Mouse (Mus musculus): Measurements from ENCODE around the gene Ttc39d.
A peak's percentile ranks its signal among the peaks of the same experiment; 100 is the strongest.
"Not testable (repeated sequence)": the region's sequence is repeated elsewhere in the genome, so short reads cannot be mapped to it uniquely, and the experiment has no call there.

The Ttc39d gene

DNA sequence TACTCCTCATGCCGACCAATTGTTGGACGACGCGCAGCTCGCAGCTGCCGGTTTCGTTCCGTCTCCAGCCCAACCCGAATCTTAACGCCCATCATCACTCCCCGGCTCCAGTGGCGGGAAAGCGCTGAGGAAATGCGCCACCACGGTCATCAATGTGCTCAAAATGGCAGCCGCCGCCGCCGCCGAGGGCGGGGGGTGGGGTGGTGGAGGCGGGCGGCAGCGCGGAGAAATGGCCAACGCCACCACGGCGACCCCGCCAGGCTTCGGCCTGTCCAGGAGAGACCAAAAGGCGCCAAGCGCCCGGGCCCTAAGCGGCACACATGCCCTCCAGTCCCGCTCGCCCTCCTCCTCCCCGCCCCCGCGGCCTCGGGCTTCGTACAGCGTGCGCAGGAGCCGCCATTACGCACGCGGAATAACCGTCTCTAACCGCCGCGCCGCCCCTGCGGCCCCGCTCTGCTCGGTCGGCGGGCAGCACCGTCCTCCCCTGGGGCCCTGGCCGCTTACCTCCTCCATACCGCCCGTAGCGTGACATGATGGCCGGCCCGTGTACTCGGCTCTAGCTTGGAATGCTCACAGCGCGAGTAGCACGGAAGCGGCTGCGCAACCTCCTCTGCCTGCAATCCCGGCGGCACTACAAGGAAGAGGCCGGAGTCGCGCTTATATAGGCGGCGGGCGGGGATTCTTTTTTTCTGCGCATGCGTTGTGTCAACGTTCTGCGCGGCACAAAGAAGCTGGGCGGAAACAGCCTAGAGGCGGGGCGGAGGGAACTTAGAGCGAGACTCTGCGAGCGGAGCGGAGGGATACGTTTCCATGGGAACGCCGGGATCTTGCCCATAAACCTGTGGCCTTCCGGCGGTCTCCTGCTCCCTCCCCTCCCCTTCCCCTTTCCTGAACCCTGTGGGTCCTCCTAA, at the start of gene Ttc39d, which contains the start of gene Srsf7:
Ttc39d (plus strand) TSS at position 790 of the 911 bp plus-strand sequence.
Srsf7 (minus strand) TSS at position 637 of the 911 bp plus-strand sequence.
- peak; percentile 100 for DNase-seq

DNA sequence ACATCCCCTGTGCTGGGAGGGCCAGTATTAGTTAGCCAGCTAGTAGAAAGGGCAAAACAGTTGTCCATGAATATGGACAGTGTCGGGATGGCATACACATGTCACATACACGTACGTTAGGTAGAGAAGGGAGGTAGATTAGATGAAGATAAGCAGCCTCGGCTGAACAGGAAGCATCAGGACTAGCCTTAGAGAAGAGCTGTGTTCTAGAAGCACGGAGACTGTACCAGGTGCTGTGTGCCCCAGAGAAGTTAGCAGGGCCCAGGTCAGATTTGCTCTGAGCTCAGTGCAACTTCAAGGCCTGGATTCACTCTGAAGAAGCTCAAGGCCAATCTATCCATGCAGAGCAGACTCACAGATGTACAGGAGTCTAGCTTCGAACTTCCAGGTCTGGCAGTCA, 49.8 kb upstream of the Ttc39d start:
- DNase-seq: no peak

DNA sequence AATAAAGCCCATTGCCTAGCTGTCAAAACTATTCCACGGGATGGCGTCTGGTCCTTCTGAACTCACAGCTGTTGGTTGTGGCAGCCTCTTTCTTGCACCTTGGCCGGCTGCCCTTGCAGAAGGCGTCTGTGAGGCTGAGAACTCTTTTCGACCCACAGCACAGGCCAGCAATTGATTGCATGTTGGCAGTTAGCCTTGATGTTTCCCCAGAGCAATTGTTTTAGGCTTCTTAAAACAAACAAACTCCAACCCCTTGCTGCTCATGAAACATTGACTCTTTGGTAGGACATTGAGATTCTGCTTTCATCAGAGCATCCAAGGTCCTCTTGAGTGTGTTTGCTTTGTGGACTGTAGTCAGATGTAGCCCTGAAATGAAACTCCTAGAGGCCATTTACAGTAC, 46.8 kb upstream of the Ttc39d start:
- no peak for DNase-seq

DNA sequence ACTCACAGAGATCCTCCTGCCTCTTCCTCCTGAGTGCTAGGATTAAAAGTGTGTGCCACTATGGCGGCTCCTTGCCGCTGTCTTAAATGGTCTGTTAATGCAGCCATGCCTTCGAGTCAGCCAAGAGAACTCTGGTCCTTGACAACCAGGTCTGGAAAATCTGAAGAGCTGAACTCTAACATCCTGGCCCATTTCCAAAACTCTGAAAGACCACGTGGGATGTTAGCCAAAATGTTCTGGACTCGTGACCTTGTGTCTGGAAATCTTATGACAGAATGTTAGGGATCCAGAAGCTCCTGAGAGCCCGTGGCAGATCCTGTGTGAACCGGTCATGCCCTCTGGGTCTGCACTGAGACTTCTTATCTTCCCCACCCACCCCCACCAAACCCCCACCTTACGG, 43.3 kb upstream of the Ttc39d start:
- no peak for DNase-seq

DNA sequence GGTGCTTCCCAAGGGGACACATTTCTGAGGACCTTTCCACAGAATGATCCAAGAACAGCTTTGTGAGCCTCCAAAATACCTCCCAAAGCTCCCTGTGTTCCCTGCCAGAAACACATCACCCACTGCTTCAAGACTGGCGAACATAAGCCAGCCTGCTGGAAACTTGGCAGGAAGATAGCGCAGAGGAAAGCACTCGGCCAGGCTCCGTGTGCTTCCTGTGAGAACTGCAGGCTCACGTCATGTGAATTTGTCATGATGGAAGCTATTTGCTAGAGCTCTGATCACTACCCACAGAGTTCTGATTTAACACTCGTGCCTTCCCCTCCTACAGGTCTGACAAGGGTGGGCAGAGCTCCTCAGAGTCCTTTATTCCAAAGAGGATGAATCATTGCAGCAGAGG, 41.5 kb upstream of the Ttc39d start:
- no peak for DNase-seq

DNA sequence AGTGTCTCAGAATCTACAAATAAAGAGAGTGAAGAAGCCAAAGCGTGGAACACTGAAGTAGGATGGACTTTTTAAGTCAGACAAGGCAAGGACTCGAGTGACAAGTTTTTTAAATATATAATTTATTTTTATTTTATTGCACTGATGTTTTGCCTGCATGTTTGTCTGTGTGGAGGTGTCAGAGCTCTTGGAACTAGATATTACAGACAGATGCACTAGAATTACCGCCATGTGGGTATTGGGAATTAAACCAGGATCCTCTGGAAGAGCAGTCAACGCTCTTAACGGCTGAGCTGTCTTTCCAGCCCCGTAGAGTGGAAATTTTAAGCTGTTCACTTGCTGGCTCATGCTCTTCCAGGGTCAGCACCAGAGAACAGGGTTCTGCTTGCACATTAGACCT, 40.9 kb upstream of the Ttc39d start:
- no peak for DNase-seq

DNA sequence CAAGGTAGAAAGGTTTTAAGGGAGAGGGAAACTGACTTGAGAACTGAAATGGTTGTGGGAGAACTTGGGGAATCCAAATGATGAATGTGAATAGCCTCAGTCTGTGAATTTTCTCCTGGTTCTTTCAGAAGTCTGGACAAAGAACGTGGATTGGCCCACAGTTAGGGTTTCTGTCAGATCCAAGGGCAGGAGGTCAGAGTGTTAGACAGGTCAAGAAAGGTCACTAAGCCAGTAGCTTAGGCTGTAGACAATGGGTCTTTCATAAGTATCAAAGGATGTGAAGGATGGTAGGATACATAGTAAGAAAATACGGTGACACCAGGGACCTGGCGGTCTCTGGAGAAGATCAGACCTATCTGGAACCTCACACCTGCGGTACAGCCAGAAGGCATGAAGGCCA, 39.8 kb upstream of the Ttc39d start:
- no peak for DNase-seq

DNA sequence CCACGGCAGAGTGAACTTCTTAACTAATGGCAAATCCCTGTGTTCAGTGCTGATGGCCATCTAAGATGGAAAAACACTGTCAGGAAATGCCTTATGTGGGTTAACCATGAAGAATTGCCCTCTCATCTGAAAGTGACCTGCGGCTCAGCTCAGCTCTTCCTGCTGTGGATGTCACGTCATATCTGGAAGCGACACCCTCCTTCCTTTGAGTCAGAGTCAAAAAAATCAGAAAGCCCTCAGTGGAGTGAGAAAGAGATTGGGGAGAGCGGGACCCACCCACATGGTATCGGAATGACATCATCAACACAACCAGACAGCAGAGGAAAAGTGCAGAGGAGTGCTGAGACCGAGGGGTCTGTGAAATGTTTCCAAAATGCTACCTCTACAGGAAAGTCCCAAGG, 39.4 kb upstream of the Ttc39d start:
- DNase-seq: no peak

DNA sequence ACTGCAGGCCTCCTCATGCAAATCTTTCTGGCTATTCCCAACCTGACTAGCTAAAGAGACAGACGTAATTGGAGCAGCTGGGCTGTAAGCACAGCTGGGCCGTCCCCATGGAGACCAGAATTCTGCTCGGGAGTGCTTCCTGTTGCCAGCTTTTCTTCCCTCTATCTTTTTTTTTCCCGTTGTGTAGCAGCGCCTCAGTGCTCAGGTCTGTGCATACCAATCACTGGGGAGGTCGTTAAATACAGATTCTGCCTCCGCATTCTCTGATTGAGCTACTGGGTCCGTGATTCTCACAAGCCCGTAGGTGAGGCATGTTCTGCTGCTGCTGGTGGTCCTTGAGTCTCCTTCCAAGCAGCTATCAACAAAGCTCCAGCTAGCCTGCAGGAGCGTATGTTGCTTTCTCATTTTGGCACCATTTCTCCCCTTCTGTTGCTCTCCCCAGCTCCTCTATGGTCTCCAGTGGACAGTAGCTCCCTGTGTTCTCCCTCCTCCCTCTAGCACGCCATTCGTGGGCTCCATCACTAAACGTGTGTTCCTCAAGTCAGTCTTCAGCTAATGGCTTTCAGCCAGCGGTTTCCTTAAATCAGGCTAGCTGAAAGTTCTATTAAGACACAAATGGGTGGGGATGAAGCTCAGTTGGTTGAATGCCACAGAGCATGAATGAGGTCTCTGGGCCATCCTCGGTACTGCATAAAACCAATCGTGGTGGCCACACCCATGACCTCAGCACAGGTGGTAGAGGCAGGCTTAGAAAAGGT, 38.7 kb upstream of the Ttc39d start:
- peak; percentile 73 for DNase-seq

DNA sequence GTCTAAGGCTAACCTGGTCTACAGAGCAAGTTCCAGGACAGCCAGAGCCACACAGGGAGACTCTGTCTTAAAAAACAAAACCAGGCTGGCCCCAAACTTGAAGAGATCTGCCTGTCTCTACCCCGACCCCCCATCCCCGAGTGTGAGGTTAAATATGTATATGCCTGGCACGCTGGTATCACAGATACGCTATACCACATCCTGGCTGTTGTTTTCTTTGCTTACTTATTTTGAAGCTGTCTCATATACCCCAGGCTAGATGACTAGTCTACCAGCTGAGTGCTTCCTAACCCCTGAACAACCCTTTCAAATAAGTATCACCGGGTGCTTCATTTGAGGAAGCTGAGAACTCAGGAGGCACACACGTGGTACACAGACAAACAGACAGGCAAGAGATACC, 37.5 kb upstream of the Ttc39d start:
- DNase-seq: no peak

DNA sequence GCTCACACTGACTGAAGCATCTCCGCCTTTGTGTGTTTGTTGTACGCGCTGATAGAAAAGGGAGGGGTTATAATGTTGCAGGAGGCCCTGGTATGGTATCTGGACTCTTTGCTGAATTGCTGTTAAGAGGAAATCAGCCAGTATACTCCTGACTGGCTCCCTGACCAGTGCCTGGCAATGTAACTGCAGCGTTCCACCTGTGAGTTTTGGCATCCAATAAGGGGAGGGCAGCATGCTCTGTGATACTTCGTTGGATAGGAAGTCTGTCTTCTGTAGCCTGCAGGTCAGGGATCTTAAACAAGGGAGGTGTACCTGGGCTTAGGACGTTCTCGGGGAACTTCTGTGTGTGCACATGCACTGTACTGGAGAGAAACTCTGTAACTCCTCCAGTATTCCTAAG, 36.3 kb upstream of the Ttc39d start:
- DNase-seq: no peak

DNA sequence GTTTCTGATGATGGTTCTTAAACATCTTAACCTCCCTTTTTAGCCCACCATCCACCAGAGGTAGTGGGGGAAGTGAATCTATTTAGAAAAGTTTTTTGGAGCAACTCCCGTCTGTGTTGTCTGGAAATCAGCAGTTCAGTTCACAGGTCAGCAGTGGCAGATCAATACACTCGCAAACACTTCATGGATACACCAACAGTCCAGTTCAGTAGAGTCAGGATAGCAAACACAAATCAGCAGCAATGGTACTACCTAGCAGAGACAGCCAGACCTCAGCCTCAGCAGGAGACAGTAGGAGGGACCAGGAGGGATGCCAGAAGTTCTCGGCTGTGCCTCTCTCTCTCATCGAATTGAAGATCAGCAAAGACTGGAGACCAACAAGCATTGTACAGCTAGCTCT, 35.3 kb upstream of the Ttc39d start:
- DNase-seq: no peak

DNA sequence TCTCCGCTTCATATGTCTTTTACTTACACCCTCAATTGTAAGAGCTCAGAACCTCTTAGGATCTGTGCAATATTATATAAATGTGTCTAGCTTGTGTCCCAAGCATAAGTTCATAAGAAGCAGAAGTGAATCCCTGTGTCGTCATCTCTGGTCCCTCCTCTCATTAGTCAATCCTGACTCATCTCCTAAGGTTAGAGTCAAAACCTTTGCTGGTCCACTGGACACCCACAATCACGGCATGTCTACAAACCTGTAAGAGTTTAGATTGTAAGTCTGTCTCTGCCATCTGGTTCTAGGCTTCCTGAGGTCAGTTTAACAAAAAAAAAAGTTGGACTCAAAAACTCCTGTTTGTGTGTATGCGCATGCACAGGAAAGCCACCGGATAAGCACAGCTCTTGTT, 34.5 kb upstream of the Ttc39d start:
- no peak for DNase-seq

DNA sequence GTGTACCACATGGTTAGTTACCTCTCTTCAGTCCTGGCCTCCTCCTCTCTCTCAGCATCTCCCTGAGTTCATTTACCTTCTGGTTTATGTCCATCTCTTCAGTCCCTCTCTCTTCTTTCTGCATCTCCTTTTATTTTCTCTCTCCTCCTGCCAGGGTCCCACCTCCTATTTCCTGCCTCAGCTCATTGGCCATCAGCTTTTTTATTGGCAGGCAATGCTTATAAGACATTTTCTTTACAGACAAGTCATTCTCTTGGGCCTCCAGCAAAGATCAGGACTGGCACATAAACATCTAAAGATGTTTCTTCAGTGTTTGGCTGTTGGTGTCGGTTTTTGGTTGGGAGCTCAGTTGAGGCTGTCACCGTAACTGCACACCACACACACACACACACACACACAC, 33.6 kb upstream of the Ttc39d start:
- DNase-seq: no peak

DNA sequence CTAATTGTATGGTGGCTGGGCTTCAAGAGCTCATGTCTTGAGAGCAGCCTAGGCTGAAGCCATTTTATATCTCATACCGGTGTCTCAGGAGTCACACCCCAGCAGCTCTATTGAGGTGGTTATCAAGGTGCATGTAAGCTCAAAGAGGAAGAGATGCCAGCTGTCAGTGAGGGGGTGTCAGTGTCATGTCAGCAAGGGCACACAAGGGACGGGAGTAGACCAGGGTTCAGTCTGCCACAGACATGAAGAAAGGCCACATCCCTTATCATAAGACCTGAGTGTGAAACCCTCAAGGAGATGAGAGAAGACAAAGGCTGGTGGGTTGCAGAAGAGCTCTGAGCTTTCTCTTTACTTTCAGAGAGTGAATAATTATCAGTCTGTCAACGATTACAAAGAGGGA, 33.1 kb upstream of the Ttc39d start:
- no peak for DNase-seq

DNA sequence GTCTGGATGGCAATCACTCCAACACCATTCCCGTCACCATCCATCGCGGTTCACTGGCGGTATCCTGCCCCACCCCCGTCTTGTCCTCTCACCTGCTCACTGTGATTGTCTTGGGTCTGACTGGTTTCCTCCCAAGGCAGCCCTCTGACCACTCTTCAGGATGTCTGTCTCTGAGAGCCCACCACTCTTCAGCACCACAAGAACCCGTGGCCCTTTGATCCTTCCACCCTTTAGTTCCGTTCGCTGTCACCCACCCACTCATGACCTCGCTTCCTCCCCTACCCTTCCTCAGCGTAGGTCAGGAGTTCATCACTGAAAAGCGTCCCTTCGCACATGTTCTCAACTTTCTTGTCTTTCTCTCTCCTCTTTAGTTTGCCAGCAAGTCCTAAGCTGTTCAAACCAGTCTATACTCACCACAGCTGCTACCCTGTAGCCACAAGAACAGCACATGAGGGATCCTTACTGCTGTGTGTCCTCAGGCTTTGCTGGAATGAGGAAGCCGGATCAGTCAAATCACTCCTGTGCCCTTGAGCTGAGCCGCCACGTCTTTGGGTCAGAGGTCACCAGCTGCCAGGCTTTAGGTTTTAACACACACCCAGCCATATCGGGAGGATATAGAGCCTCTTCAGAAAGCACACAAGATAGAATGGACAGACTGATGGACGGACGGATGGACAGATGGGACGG, 32.4 kb upstream of the Ttc39d start:
- DNase-seq: peak; percentile 33

DNA sequence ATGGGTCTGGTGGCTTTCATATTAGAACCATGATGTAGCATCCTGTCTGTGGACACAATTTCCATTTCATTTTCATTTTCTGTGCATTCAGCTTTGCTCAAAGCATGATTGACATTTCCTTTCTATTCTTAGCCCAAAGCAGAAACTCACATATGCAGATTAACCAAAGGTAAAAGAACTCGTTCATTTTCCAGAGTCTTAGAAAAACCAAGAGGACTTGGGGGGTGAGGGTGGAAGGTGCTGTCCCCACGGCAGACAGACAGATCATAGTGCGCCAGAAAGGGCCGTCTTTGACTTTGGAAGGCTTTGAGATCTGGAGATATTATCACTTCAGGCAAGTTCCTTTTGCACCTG, 31.9 kb upstream of the Ttc39d start:
- DNase-seq: no peak

DNA sequence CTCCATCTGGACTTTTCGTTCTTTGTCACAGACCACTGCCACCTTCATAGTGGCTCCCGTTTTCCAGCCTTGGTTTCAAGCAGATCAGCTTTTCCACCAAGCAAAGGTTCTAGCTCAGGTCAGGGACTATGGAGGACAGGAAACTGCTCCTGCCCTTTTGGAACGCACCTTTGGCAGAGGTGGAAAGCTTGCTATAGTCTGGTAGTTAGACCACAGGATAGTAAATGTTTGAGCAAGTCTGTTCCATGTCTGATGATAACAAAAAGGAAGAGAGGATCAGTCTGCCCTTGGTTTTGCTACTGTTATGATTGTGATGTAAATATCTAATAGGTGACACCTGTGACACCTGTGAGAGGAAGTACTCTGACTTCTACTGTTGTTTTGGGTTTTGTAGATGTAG, 31.3 kb upstream of the Ttc39d start:
- DNase-seq: no peak

DNA sequence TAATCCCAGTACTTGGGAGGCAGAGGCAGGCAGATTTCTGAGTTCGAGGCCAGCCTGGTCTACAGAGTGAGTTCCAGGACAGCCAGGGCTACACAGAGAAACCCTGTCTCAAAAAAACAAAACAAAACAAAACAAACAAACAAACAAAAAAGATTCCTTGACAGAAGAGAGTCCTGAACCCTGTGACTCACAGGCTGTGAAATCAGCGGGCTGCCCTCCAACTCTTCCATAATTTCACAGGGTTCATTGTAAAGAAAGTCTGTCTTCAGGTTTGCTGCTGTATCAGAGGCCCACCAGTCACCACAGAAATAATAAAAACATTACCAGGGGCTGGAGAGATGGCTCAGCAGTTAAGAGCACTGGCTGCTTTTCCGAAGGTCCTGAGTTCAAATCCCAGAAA, 28.4 kb upstream of the Ttc39d start:
- DNase-seq: not testable (repeated sequence)

DNA sequence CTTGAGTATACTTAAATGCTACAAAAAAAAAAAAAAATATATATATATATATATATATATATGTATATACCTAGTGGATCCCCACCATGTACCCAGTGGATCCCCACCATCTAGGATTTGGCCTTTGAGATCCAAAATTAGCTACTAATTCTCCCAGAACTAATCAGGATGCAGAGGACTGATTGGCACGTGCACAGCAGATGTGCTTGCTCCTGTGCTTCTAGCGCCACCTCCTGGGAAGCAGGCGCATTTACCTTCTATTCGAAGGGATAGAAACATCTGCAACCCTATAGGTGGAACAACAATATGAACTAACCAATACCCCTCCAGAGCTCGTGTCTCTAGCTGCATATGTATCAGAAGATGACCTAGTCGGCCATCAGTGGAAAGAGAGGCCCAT, 27.3 kb upstream of the Ttc39d start:
- peak; percentile 81 for DNase-seq

DNA sequence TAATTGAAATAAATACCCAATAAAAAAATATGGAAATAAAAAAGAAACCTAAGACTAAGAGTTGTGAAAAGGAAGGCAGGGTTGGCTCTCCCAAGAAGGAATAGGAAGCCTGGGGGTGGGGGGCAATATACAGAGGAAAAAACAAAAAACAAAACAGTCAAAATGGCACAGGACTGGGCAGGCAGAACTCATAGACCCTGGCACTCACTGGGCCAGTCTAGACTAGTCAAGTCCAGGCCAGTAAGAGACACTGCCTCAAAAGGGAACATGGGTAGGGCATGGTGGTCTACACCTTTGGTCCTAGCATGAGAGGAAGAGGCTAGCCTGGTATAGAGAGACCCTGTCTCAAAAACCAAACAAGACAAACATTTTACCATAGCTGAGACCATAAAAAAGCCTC, 26.8 kb upstream of the Ttc39d start:
- no peak for DNase-seq

DNA sequence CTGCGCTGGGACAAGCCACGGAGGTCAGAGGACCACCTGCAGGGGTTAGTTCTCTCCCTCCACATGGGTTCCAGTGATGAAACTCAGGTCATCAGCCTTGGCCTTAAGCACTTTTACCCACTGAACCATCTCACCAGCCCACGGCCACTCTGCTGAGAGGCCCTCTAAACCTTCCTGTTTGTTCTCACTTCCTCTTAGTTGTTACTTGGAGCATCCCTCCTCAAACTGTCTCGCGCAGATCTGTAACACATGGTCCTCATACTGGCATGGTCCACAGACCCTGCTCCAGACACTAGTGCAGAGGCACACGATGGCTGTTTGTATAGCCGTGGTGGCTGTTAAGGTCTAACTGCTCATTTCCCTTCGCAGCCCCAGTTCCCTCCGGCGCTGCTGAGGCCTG, 23.6 kb upstream of the Ttc39d start:
- no peak for DNase-seq

DNA sequence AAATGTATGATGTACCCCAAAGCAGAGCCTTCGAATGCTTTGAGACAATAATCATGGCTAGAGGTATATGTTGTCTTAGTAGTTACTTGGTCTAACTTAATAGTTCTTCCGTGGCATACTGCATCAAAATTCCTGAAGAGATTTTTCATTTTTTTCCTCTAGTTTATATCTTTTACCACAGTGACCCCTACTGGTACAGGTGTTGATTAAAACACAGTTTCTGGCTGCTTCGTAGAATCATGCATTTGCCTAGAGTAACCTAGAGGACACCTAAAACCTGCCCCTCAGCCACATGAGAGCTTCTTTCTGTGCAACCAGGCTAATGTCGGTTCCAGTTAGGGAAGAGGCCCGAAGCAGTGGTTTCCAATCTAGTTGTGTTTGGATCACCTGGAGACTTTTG, 14.2 kb upstream of the Ttc39d start:
- peak; percentile 64 for DNase-seq
